Mouse (Mus musculus): ENCODE data around the gene Pecr.

The Pecr gene

GRCm38 (mm10) chr1:72283992-72284485 is at the start of gene Pecr, which contains the start of gene Tmem169:
TSS of gene Pecr (minus strand) at chr1:72284314.
TSS of gene Tmem169 (plus strand) at chr1:72284369.
- peak; percentile 81 to 84 for DNase-seq (ENCODE audit: low spot score in 2 of 2)

- DNase-seq (ENCODE audit: low spot score in 2 of 2): no peak
These were observed 42.2 kb upstream of the Pecr start for GRCm38 (mm10) chr1:72326162-72326821.

DNA sequence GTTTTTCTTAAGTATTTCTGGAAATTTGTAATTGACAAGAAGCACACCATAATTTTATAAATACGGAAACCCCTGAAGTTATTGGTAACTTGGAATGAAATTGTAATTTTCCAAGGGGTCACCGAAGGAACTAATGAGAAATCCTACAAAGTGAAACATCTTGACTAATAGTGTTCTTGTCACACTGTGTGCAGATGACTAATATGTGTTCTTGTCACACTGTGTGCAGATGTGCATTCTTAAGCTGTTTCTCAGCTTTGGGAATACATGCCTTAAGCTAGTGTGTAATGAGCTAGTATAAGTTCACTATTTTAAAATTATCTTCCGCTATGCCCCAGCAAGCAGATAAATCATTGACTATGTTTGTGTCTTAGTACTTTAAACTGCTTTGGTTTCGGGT is 39.1 kb upstream of the Pecr start:
- DNase-seq (ENCODE audit: low spot score in 2 of 2): no peak

DNA sequence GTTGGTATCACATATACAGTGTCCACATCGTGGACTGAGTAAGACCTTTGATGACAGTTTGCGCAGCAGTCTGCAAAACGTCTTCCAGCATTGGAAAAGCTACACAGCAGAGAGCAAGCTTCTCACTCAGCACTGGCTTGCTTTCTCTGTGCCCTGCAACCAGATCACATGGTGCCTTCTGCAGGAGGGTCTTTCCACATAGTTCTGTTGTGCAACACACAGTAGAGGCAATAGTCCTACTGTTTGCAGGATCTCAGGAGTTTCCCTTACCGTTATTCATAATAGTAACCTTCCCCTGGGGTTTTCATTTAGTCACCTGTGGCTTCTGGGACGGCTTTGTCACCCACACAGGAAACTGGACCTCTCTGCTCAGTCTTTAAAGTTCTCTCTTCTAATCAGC is 36.6 kb upstream of the Pecr start:
- no peak for DNase-seq (ENCODE audit: low spot score in 2 of 2)

GRCm38 (mm10) chr1:72316901-72317300 is 32.8 kb upstream of the Pecr start:
- DNase-seq (ENCODE audit: low spot score in 2 of 2): no peak

GRCm38 (mm10) chr1:72316409-72316808 is 32.3 kb upstream of the Pecr start:
- no peak for DNase-seq (ENCODE audit: low spot score in 2 of 2)

DNA sequence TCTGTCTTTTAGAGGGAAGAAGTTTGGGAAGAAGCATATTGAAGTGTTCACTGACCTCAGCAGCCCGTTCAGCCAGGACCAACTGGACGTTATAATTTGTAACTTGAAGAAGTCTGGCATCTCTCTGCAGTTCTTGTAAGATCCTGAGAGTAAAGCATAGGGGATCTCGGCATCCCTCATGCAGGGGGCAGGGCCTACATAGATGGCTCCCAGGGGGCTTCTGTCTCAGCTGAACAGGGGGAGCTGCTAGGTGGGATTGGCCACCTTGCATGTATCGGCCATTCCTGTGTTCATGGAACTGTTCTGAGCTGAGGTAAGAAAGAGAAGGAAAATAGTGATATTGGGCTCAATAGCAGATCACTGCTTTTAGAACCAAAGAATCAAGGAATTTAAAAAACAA is 31.3 kb upstream of the Pecr start:
- no peak for DNase-seq (ENCODE audit: low spot score in 2 of 2)

DNA sequence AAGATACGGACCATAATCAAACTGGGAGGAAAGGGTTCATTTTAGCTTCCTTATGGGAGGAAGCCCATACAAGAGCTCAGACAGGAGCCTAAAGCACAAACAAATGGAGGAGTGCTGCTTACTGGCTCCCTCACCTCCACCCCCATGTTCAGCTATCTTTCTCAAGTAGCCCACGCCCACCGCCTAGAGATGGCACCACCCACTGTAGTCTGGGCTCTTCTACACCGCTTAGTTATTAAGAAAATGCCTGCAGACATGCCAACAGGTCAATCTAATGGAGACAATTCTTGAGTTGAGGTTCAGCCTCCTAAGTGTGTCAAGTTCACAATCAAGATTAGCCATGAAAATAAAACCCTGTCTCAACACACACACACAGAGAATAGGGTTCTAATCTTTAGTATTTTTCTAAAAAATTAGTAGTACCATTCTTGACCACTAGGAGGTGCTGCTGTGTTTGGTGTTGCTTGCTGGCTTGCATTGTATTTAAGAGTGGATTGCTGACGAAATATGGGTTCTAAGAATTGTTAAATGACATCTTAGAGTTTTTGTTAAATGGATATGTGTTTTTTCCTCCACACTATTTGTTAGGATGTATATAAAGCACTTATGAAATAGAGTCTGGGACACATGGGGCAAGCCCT is 29.4 kb upstream of the Pecr start:
- DNase-seq (ENCODE audit: low spot score in 2 of 2): no peak

DNA sequence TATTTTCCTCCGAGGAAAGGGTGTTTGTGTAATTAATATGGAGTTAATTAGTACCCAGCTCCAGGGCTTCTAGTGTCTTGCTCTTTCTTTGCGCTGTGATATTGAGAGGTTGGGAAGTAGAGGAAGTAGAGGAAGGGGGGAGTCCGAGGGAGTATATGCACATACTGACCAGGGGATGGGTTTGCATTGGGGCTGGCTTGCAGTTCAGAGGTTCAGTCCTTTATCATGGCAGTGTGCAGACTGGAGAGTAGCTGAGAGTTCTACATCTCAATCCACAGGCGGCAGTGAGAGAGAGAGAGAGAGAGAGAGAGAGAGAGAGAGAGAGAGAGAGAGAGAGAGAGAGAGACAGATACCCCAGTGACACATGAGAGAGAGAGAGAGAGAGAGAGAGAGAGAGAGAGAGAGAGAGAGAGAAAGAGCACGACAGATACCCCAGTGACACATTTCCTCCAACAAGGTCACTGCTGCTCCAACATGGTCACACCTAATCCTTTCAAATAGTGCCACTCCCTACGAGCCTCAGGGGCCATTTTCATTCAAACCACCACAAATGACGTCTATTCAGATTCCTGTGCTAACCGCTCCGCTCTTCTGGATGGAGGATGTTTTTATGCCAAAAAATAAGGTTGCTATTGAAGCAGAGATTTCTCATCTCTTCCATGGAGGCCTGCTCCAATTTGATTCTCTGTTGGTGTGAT is 28.7 kb upstream of the Pecr start:
- DNase-seq (ENCODE audit: low spot score in 2 of 2): no peak

DNA sequence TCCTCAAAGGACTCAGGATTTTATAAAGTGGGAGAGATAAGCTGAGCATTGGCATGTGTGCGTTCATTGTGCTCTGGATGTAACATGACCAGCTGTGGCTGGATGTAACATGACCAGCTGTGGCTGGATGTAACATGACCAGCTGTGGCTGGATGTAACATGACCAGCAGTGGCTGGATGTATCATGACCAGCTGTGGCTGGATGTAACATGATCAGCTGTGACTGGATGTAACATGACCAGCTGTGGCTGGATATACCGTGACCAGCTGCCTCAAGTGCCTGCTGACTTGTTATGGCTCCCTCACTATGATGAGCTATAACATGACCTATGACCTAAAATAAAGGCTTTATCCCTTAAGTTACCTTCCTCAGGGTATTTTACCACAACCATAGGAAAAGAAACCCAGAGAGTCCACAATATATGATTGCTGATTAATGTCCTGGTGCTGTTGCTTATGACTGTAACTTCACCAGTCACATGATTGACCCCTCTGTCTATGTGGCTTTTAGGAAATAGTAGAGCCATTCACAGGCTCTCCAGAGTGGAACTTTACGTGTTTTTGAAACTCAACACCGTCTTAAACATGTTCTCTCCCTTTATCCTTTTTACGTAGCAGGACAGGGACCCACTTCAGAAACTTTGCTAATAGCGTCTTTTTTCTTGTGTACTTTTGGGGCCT is 25.8 kb upstream of the Pecr start:
- no peak for DNase-seq (ENCODE audit: low spot score in 2 of 2)

GRCm38 (mm10) chr1:72308919-72309318 is 24.8 kb upstream of the Pecr start:
- DNase-seq (ENCODE audit: low spot score in 2 of 2): no peak

GRCm38 (mm10) chr1:72307317-72307798 is 23.2 kb upstream of the Pecr start, which contains the start of gene Xrcc5:
TSS of gene Xrcc5 (plus strand) at chr1:72307421.
- DNase-seq (ENCODE audit: low spot score in 2 of 2): peak; percentile 84 to 88

GRCm38 (mm10) chr1:72306679-72307181 is 22.6 kb upstream of the Pecr start:
- no peak for DNase-seq (ENCODE audit: low spot score in 2 of 2)

- no peak for DNase-seq (ENCODE audit: low spot score in 2 of 2)
These were observed 22.1 kb upstream of the Pecr start for GRCm38 (mm10) chr1:72306241-72306640.

DNA sequence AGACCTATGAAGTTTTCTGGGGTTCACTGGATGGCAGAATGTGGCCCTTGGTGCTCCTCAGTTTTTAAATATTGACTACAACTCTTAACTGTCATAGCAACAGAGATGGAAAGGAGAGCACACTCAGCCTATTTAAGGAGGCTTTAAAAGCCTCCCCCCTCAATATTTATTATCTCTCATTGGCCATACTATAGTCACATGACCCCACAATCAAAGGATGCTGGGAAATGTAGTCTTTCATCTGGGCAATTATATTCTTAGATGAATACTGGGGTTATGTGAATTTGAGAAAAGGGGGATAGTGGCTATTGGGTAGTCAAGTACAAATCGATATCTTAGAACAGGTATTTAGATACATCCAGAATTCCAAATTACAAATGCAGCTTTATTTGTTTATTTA is 17.7 kb upstream of the Pecr start:
- no peak for DNase-seq (ENCODE audit: low spot score in 2 of 2)

GRCm38 (mm10) chr1:72295746-72296145 is 11.6 kb upstream of the Pecr start:
- no peak for DNase-seq (ENCODE audit: low spot score in 2 of 2)

DNA sequence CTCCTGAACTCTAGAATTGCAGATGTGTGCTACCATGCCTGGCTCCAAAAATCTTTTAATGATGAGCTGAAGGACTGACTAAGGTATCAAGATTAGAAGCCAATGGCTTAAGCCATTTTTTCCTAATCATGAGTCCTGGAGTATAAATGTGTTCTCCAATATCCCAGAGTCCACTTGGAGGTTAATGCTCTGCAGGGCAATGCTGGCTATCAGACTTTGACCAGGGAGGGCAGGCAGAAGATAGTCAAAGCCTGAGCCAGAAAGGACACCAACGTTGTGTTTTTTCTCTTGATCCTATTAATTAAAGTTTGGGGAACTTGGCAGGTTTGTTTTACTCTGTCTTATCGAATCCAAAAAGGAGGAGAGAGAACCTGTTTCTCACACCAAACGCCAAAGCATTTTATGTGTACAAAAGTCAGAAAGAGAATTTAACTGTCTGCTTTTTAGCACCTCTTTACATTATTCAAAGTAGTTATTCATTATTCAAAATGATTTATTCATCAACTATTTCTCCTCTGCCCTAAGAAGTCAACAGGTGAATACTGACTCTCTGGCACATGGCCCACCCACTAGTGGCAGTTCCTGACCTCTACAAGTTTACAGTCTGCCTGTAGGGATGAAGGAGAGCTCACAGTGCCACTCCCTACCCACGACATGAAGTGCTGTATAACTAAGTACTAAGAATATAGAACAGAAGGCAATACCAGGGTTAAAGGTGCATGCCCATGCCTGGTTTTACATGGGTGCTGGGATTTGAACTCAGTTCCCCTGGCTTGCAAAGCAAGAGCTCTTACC is 10.0 kb upstream of the Pecr start:
- no peak for DNase-seq (ENCODE audit: low spot score in 2 of 2)

DNA sequence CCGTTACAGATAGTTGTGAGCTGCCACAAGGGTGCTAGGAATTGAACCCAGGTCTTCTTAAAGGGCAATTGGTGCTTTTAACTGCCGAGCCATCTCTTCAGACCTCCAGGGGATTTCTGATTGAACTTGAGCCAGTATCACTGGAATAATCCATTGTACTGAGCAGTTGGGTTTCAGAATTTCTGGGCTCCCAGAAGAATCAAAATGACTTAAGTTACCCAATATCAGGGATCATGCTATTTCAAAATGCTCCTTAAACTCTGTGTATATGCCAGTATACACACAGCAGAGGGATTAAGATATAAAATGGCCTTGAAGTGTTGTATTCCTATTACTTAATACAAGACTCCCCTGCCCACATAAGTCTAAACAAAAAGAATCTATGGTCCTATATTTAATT is 7.8 kb upstream of the Pecr start:
- no peak for DNase-seq (ENCODE audit: low spot score in 2 of 2)

- DNase-seq (ENCODE audit: low spot score in 2 of 2): no peak
These were observed 7.3 kb upstream of the Pecr start for GRCm38 (mm10) chr1:72291421-72291820.

- DNase-seq (ENCODE audit: low spot score in 2 of 2): no peak
These were observed 6.8 kb upstream of the Pecr start for GRCm38 (mm10) chr1:72290896-72291295.
